Mouse (Mus musculus) lung, adult 2 months (tissue): ENCODE measurements around the gene Ogg1.
A peak's percentile ranks its signal among the peaks of the same experiment; 100 is the strongest.

Source experiments
- CTCF ChIP-seq: fragments of 200-500 bp; IDR thresholded peaks from 2 replicates; pipeline ENCODE4 v1.5.1; 2011; ENCODE audit warnings: mild to moderate bottlenecking, low read length, control low read depth; ENCODE audit not compliant: insufficient read depth
- POLR2A ChIP-seq: fragments of 200-500 bp; IDR thresholded peaks from 2 replicates; pipeline ENCODE4 v1.6.1; 2011; ENCODE audit warnings: low read depth, mild to moderate bottlenecking, control low read depth, low read length, borderline replicate concordance; ENCODE audit errors: extremely low read depth

DNA sequence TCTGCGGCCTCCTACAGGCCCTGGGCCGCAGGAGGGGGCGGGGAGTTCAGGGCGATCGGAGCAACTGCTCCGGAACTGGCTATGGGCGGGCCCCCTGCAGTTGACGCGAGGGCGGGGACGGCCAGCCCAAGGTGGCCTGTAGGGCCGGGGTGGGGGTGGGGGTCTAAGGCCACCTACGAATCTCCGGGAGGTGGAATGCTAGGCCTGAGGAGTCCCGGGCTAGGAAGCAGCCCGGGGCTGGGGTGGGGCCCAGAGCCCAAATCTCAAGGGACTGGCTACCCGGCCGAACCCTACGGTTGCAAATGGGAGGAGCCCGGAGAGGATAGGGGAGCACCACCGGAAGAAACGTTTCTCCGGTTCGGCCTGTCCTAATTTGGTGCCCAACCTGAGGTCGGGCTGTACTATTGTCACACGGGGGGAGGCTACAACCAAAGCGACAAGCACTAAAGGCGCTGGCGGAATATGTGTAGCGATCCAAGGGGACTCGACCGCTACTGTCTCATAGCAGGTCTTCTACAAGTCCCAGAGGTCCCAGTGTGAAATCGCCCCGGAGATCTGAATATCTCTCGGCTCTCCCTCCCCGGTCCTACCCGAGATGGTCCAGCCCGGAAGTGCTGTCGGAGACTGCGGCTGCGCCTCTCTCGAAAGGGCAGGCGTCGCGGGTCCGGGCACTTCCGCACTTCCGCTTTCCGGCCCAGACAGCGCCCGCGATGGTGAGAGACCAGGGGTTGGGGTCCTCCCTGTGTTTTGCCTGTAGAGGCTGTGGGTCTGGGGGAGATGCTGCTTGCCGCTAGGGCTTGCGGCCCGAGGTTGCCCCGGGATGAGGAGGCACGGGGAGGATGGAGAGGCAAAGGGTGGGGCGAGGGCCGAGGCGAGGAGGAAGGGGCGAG, 51.0 kb downstream of the Ogg1 start, which contains the start of the genes Tada3 and Arpc4:
- TF ChIP-seq CTCF (no peak), POLR2A (peak; percentile 84; the same call in 1 of the 2 replicates)
